Mouse (Mus musculus) E14TG2a.4 (cell line): Measurements from ENCODE around the gene Tuba1c.
"Not testable (repeated sequence)": the region's sequence is repeated elsewhere in the genome, so short reads cannot be mapped to it uniquely, and the experiment has no call there.

Experiments
- CTCF ChIP-seq: conservative IDR thresholded peaks from 2 replicates; pipeline ENCODE4 v1.5.1; 2014; ENCODE audit warnings: low read length
- NANOG ChIP-seq: IDR thresholded peaks from 2 replicates; pipeline ENCODE4 v1.6.1; 2014; ENCODE audit warnings: borderline replicate concordance, low read length, mixed read lengths

- not testable (repeated sequence) for TF ChIP-seq CTCF, NANOG
Observed at GRCm38 (mm10) chr15:99076011-99076410, 46.3 kb downstream of the Tuba1c start.
